Mouse (Mus musculus): ENCODE results near the gene Kcnj4. TPM values are rescaled to one million over a fixed set of nuclear protein-coding genes. Genes with fewer than 3 reads are reported as not detected.

Kcnj4 gene
- polyA plus RNA-seq, 1 experiment: 115 TPM

DNA sequence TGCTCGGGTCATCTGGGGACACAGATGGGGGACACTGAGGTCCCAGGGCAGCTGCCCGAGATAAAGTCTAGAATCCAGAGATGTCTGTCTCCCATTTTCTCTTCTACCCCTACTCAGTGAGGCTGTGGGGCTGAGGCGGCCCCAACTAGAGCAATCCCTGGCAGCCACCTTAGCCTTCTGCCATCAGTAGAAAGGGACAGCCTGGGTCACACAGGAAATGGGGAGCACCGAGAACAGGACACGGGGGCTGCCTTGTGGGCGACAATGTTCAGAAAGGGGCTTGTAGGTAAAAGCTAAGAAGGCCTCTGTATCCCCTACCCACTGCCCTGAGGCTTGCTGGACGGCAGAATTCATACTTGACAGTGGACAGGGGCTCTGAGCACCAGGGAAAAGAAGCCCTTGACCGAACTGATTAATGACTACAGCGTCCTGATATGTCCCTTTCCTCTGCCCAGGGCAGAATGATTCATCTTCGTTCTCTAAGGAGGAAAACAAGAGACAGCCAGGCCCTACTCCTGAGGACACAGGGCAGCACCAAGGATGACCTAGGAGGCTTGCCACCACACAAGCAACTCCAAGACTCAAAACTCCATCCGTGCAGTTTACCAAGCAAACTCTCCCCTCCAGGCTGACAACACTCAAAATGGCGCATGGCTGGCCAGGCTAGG lies 67.4 kb downstream of the Kcnj4 start:
- TF ChIP-seq POLR2A (IDR thresholded peaks at IDR 0.05; ENCODE audit: extremely low read depth, insufficient read depth, low read length) (no peak), CTCF (IDR thresholded peaks at IDR 0.05; ENCODE audit: extremely low read depth, insufficient read depth, low read length) (no peak)
- peaks cover 19% of the 10 kb centered on the region for H3K4me1 ChIP-seq (ENCODE audit: control insufficient read depth, insufficient read depth, low read length)
- H3K27ac ChIP-seq (ENCODE audit: insufficient read depth, low read length): no peak overlapping the region
- H3K4me3 ChIP-seq (ENCODE audit: insufficient read depth, low read length): no peak overlapping the region

DNA sequence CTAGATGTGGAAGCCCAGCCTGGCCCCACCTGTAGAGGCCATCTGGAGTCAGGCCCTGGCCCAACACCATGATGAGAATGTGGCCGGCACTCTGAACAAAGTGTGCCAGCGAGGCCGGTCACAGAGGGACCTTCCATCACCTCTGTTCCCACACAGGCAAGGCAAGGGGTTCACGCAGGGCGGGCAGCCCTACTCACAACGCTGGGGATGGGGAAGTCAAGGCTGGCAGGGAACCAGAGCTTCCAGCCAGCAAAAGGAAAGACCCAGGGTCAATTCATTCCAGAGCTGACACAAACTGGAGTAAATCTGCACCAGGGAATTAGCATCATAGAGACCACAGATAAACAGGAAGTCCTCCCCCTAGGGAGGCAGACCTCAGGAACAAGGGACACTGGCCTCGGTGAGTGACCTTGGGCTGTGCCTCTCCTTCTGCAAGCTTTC lies 68.5 kb downstream of the Kcnj4 start:
- Histone ChIP-seq H3K27ac (ENCODE audit: insufficient read depth, low read length) (no peak overlapping the region), H3K4me1 (ENCODE audit: control insufficient read depth, insufficient read depth, low read length) (peaks cover 18% of the 10 kb centered on the region), H3K4me3 (ENCODE audit: insufficient read depth, low read length) (no peak overlapping the region)
- TF ChIP-seq POLR2A (IDR thresholded peaks at IDR 0.05; ENCODE audit: extremely low read depth, insufficient read depth, low read length): no peak
- TF ChIP-seq CTCF (IDR thresholded peaks at IDR 0.05; ENCODE audit: extremely low read depth, insufficient read depth, low read length): no peak

DNA sequence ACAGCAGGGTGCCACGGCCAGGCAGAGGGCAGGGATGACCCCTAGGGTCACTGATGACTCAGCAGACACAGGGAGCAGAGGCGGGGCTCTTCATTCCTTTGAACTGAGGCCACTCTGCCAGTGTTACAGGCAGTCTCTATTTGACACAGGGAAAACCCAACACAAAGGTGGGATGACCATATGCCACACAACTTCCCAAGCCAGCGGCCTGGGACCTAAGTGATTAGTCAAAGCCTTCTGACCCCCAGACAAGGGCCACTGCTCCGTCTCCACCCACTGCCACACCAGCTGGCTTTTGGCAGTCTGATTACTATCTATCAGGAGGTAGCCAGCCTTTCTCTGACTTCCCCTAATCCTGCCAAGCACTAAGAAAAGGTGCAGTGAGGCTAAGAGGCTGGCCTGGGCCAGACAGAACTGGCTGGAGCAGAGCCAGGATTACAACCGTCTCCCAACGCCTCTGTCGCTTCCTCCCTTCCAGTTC lies 69.8 kb downstream of the Kcnj4 start:
- peaks cover 19% of the 10 kb centered on the region for H3K4me1 ChIP-seq (ENCODE audit: control insufficient read depth, insufficient read depth, low read length)
- no peak overlapping the region for H3K4me3 ChIP-seq (ENCODE audit: insufficient read depth, low read length)
- TF ChIP-seq CTCF (IDR thresholded peaks at IDR 0.05; ENCODE audit: extremely low read depth, insufficient read depth, low read length) (no peak), POLR2A (IDR thresholded peaks at IDR 0.05; ENCODE audit: extremely low read depth, insufficient read depth, low read length) (no peak)
- H3K27ac ChIP-seq (ENCODE audit: insufficient read depth, low read length): no peak overlapping the region

Other genes with a start within 250 kb of the Kcnj4 start
- gene Baiap2l2, start 219.7 kb downstream of the Kcnj4 start, polyA plus RNA-seq (2012; rRNA removed): 4.6 and 4.7 TPM in 2 replicates
- 27.4 and 28.9 TPM in 2 replicates for gene Pla2g6, start 176.9 kb downstream of the Kcnj4 start, polyA plus RNA-seq (2012; rRNA removed)
- gene Maff, start 158.6 kb downstream of the Kcnj4 start, polyA plus RNA-seq (2012; rRNA removed): 0.71 and 0.78 TPM in 2 replicates
- 69.6 and 75.6 TPM in 2 replicates for gene Tmem184b, start 101.7 kb downstream of the Kcnj4 start, polyA plus RNA-seq (2012; rRNA removed)
- 185 and 194 TPM in 2 replicates for gene Csnk1e, start 49.7 kb downstream of the Kcnj4 start, polyA plus RNA-seq (2012; rRNA removed)
- gene Kdelr3, start 11.2 kb upstream of the Kcnj4 start, polyA plus RNA-seq (2012; rRNA removed): 1.3 and 1.4 TPM in 2 replicates
- gene Ddx17, start 41.5 kb upstream of the Kcnj4 start, polyA plus RNA-seq (2012; rRNA removed): 416 and 445 TPM in 2 replicates
- 2.6 and 2.8 TPM in 2 replicates for gene Dmc1, start 99.9 kb upstream of the Kcnj4 start, polyA plus RNA-seq (2012; rRNA removed)
- 12.6 and 14.5 TPM in 2 replicates for gene Fam227a, start 153.7 kb upstream of the Kcnj4 start, polyA plus RNA-seq (2012; rRNA removed)
- gene Cby1, start 154.0 kb upstream of the Kcnj4 start, polyA plus RNA-seq (2012; rRNA removed): 35.6 and 37.0 TPM in 2 replicates
- gene Tomm22, start 165.6 kb upstream of the Kcnj4 start, polyA plus RNA-seq (2012; rRNA removed): 88.3 and 94.3 TPM in 2 replicates
- gene Josd1, start 182.7 kb upstream of the Kcnj4 start, polyA plus RNA-seq (2012; rRNA removed): 64.0 and 64.3 TPM in 2 replicates
- gene Gtpbp1, start 185.6 kb upstream of the Kcnj4 start, polyA plus RNA-seq (2012; rRNA removed): 36.4 and 36.9 TPM in 2 replicates
- 29.7 and 32.0 TPM in 2 replicates for gene Sun2, start 237.3 kb upstream of the Kcnj4 start, polyA plus RNA-seq (2012; rRNA removed)